7 mouse cellular contexts compared by ENCODE assay signal in genomic region chr11:4946530-4946929, GRCm38 (mm10). TPM values are rescaled to one million over a fixed set of nuclear protein-coding genes. Genes with fewer than 3 reads are reported as not detected.
DNase-seq lines count a peak whose midpoint lies in the region; ATAC-seq and TF ChIP-seq lines count a peak whose summit lies in the region.

No protein-coding gene starts in this region.

- no peaks in the 10 kb centered on the region for H3K9me3 ChIP-seq in lung, embryonic 16.5 days (ENCODE audit: control insufficient read depth, low read length)
- no peaks in the 10 kb centered on the region for H3K9me3 ChIP-seq in embryonic facial prominence, embryonic 14.5 days (ENCODE audit: control insufficient read depth, low read length)
- H3K9me3 ChIP-seq in intestine, embryonic 14.5 days (ENCODE audit: control insufficient read depth, low read length): no peaks in the 10 kb centered on the region
- H3K9me3 ChIP-seq in neural tube, embryonic 13.5 days: no peaks in the 10 kb centered on the region

- no peak overlapping the region; the same call in 1 of the 2 replicates for H3K4me3 ChIP-seq in lung, embryonic 16.5 days (ENCODE audit: low read length)
- no peak overlapping the region for H3K4me3 ChIP-seq in lung, adult 2 months (replicated peaks; ENCODE audit: extremely low read depth, low read depth, low read length)
- H3K4me3 ChIP-seq in embryonic facial prominence, embryonic 14.5 days (ENCODE audit: low read depth, low read length): peak overlapping the region; percentile 54
- H3K4me3 ChIP-seq in intestine, embryonic 14.5 days (ENCODE audit: low read depth, low read length): peak overlapping the region; percentile 47
- H3K4me3 ChIP-seq in neural tube, embryonic 13.5 days: peak overlapping the region; percentile 67

- H3K27ac ChIP-seq in lung, embryonic 16.5 days (ENCODE audit: low read length): no peak overlapping the region
- no peak overlapping the region for H3K27ac ChIP-seq in embryonic facial prominence, embryonic 14.5 days (replicated peaks; ENCODE audit: low read depth, low read length)
- H3K27ac ChIP-seq in intestine, embryonic 14.5 days (ENCODE audit: low read depth): no peak overlapping the region
- H3K27ac ChIP-seq in neural tube, embryonic 13.5 days (replicated peaks): no peak overlapping the region

- H3K9ac ChIP-seq in lung, embryonic 16.5 days (ENCODE audit: low read length): no peak overlapping the region
- H3K9ac ChIP-seq in embryonic facial prominence, embryonic 14.5 days (ENCODE audit: low read depth, low read length): no peak overlapping the region
- H3K9ac ChIP-seq in intestine, embryonic 14.5 days (ENCODE audit: low read length): no peak overlapping the region
- peak overlapping the region; percentile 83 for H3K9ac ChIP-seq in neural tube, embryonic 13.5 days

- TF ChIP-seq CTCF in lung, adult 2 months (IDR thresholded peaks at IDR 0.05; ENCODE audit: insufficient read depth, low read length): no peak

- no peak for DNase-seq in lung, adult 2 months
- no peak for DNase-seq in embryonic facial prominence, embryonic 14.5 days (ENCODE audit: low spot score)
- no peak for DNase-seq in intestine, embryonic 14.5 days (ENCODE audit: low spot score)
- DNase-seq in gastrocnemius, postnatal 25 days: no peak
- DNase-seq in gastrocnemius, postnatal 14 days: no peak

- H3K27me3 ChIP-seq in lung, embryonic 16.5 days (ENCODE audit: control insufficient read depth, insufficient read depth, low read depth, low read length): peaks cover 56% of the 10 kb centered on the region
- peaks cover 64% of the 10 kb centered on the region for H3K27me3 ChIP-seq in embryonic facial prominence, embryonic 14.5 days (replicated peaks; ENCODE audit: control insufficient read depth, insufficient read depth, low read length)
- peaks cover 72% of the 10 kb centered on the region for H3K27me3 ChIP-seq in intestine, embryonic 14.5 days (replicated peaks; ENCODE audit: control insufficient read depth, insufficient read depth, low read length)
- peaks cover 86% of the 10 kb centered on the region for H3K27me3 ChIP-seq in neural tube, embryonic 13.5 days

- H3K4me2 ChIP-seq in lung, embryonic 16.5 days (ENCODE audit: low read depth, low read length): peak overlapping the region; percentile 85
- H3K4me2 ChIP-seq in embryonic facial prominence, embryonic 14.5 days (ENCODE audit: low read depth, low read length): peak overlapping the region; percentile 88
- peak overlapping the region; percentile 86 for H3K4me2 ChIP-seq in intestine, embryonic 14.5 days (ENCODE audit: low read length)
- peak overlapping the region; percentile 77 for H3K4me2 ChIP-seq in neural tube, embryonic 13.5 days

- intact Hi-C loops in gastrocnemius, postnatal 14 days (cut with DNase I; ENCODE audit: low total_unique reads): no loop called here

- no peak for ATAC-seq in lung, embryonic 16.5 days (ENCODE audit: low read depth)
- ATAC-seq in embryonic facial prominence, embryonic 14.5 days (ENCODE audit: low read depth): no peak
- 0 out of 2 replicates have a peak, but pooled peaks have one; percentile 5 for ATAC-seq in intestine, embryonic 14.5 days (replicated peaks; ENCODE audit: low FRiP score, low TSS enrichment, low read depth)
- ATAC-seq in neural tube, embryonic 13.5 days (ENCODE audit: low read depth): peak; percentile 33

- no peak for TF ChIP-seq POLR2A in lung, adult 2 months (IDR thresholded peaks at IDR 0.05; ENCODE audit: borderline replicate concordance, extremely low read depth, low read depth, low read length)

- peaks cover 13% of the 10 kb centered on the region for H3K4me1 ChIP-seq in lung, embryonic 16.5 days (replicated peaks; ENCODE audit: control insufficient read depth, insufficient read depth, low read length)
- H3K4me1 ChIP-seq in lung, adult 2 months (ENCODE audit: control insufficient read depth, insufficient read depth, low read length): peaks cover 4% of the 10 kb centered on the region
- H3K4me1 ChIP-seq in embryonic facial prominence, embryonic 14.5 days (ENCODE audit: control insufficient read depth, insufficient read depth, low read length): peaks cover 8% of the 10 kb centered on the region
- H3K4me1 ChIP-seq in intestine, embryonic 14.5 days (replicated peaks; ENCODE audit: control insufficient read depth, insufficient read depth, low read length): peaks cover 6% of the 10 kb centered on the region; the same call in 1 of the 2 replicates
- peaks cover 43% of the 10 kb centered on the region for H3K4me1 ChIP-seq in neural tube, embryonic 13.5 days (replicated peaks)

- 44% methylated on average over 13 of the region's 13 CpGs for WGBS in lung, embryonic 16.5 days
- 41% methylated on average over 13 of the region's 13 CpGs for WGBS in lung, adult 2 months
- 46% methylated on average over 12 of the region's 13 CpGs for WGBS in embryonic facial prominence, embryonic 14.5 days
- WGBS in intestine, embryonic 14.5 days: 43% methylated on average over 13 of the region's 13 CpGs
- 44% methylated on average over 13 of the region's 13 CpGs for WGBS in neural tube, embryonic 13.5 days

- no peaks in the 10 kb centered on the region for H3K36me3 ChIP-seq in lung, embryonic 16.5 days (ENCODE audit: control insufficient read depth, insufficient read depth, low read length)
- H3K36me3 ChIP-seq in embryonic facial prominence, embryonic 14.5 days (ENCODE audit: control insufficient read depth, insufficient read depth, low read length): no peaks in the 10 kb centered on the region
- no peaks in the 10 kb centered on the region for H3K36me3 ChIP-seq in intestine, embryonic 14.5 days (ENCODE audit: control insufficient read depth, insufficient read depth, low read length)
- H3K36me3 ChIP-seq in neural tube, embryonic 13.5 days: no peaks in the 10 kb centered on the region

RNA-seq across cellular contexts. Expression of gene Nefh, which starts 1.3 kb away (rescaled TPM):
- 0.26 TPM in 2 replicates for polyA plus RNA-seq in lung, embryonic 16.5 days (2015; fragmentation: Nextera tagmentation; extraction: Ambion mirVana)
- 0.07 and 0.12 TPM in 2 replicates for polyA plus RNA-seq in lung, adult 2 months (2012; rRNA removed)
- 1.6 and 1.7 TPM in 2 replicates for polyA plus RNA-seq in embryonic facial prominence, embryonic 14.5 days (2014; fragmentation: Nextera tagmentation; extraction: Ambion mirVana)
- polyA plus RNA-seq in intestine, embryonic 14.5 days (2014; fragmentation: Nextera tagmentation; extraction: Ambion mirVana): 1.1 and 1.2 TPM in 2 replicates
- 8.1 and 8.6 TPM in 2 replicates for polyA plus RNA-seq in neural tube, embryonic 13.5 days (2015; fragmentation: Nextera tagmentation; extraction: Ambion mirVana)
- total RNA-seq in gastrocnemius, postnatal 25 days (2021): not detected
- total RNA-seq in gastrocnemius, postnatal 14 days (2021): under 1 TPM; 0.13 to 0.21 TPM

RNA-seq across cellular contexts. Expression of gene Ap1b1, which starts 40.1 kb away (rescaled TPM):
- polyA plus RNA-seq in lung, embryonic 16.5 days (2015; fragmentation: Nextera tagmentation; extraction: Ambion mirVana): 46.0 and 48.3 TPM in 2 replicates
- 53.9 and 76.0 TPM in 2 replicates for polyA plus RNA-seq in lung, adult 2 months (2012; rRNA removed)
- polyA plus RNA-seq in embryonic facial prominence, embryonic 14.5 days (2014; fragmentation: Nextera tagmentation; extraction: Ambion mirVana): 48.9 and 57.1 TPM in 2 replicates
- 56.0 and 58.9 TPM in 2 replicates for polyA plus RNA-seq in intestine, embryonic 14.5 days (2014; fragmentation: Nextera tagmentation; extraction: Ambion mirVana)
- polyA plus RNA-seq in neural tube, embryonic 13.5 days (2015; fragmentation: Nextera tagmentation; extraction: Ambion mirVana): 84.5 and 89.7 TPM in 2 replicates
- 10 to 100 TPM; 31.0 to 36.4 TPM for total RNA-seq in gastrocnemius, postnatal 25 days (2021)
- total RNA-seq in gastrocnemius, postnatal 14 days (2021): 10 to 100 TPM; 31.6 to 41.1 TPM

RNA-seq across cellular contexts. Expression of gene Thoc5, which starts 51.4 kb away (rescaled TPM):
- polyA plus RNA-seq in lung, embryonic 16.5 days (2015; fragmentation: Nextera tagmentation; extraction: Ambion mirVana): 29.6 and 30.7 TPM in 2 replicates
- 12.1 and 16.4 TPM in 2 replicates for polyA plus RNA-seq in lung, adult 2 months (2012; rRNA removed)
- polyA plus RNA-seq in embryonic facial prominence, embryonic 14.5 days (2014; fragmentation: Nextera tagmentation; extraction: Ambion mirVana): 27.9 and 32.3 TPM in 2 replicates
- polyA plus RNA-seq in intestine, embryonic 14.5 days (2014; fragmentation: Nextera tagmentation; extraction: Ambion mirVana): 38.4 and 41.6 TPM in 2 replicates
- 53.5 and 57.0 TPM in 2 replicates for polyA plus RNA-seq in neural tube, embryonic 13.5 days (2015; fragmentation: Nextera tagmentation; extraction: Ambion mirVana)
- total RNA-seq in gastrocnemius, postnatal 25 days (2021): 10 to 100 TPM; 11.7 to 14.5 TPM
- 10 to 100 TPM; 11.4 to 13.0 TPM for total RNA-seq in gastrocnemius, postnatal 14 days (2021)

Comparison
In these comparisons a context has a peak if more than half of its experiments do, and no peak if none do; other contexts are left out.
1. ATAC-seq: peak in intestine, embryonic 14.5 days (single experiment) and neural tube, embryonic 13.5 days (single experiment); none in lung, embryonic 16.5 days (single experiment) and embryonic facial prominence, embryonic 14.5 days (single experiment).
2. H3K4me3 ChIP-seq: peak in embryonic facial prominence, embryonic 14.5 days (single experiment), intestine, embryonic 14.5 days (single experiment) and neural tube, embryonic 13.5 days (single experiment); none in lung, embryonic 16.5 days (single experiment) and lung, adult 2 months (single experiment).
3. Peak in every context shown above with its lines, with median percentiles within 50 percentile points of each other: H3K4me2 ChIP-seq.